Mouse (Mus musculus) stomach, postnatal 0 days (tissue): Measurements from ENCODE around the gene Tpr. TPM values are rescaled to one million over a fixed set of nuclear protein-coding genes. Genes with fewer than 3 reads are reported as not detected.

ENCODE experiments used
- ATAC-seq: fragments of 200-750 bp; cut with Nextera tagmentation; 2 replicates; pipeline ENCODE4 v1.8.0; 2017; ENCODE audit not compliant: low FRiP score, low TSS enrichment
- DNase-seq: peaks from one replicate; pipeline ENCODE4 v3.0.0-alpha.2; 2016; ENCODE audit warnings: low spot score
- H3K27ac ChIP-seq: fragments of 300-500 bp; sonication (generic); replicated peaks from 2 replicates; pipeline ENCODE4 v1.5.1; 2014; ENCODE audit warnings: mild to moderate bottlenecking, control low read depth
- H3K27me3 ChIP-seq: fragments of 300-500 bp; sonication (generic); 2 replicates; pipeline ENCODE4 v1.6.1; 2014; ENCODE audit warnings: low read length; ENCODE audit not compliant: control insufficient read depth, insufficient read depth
- H3K36me3 ChIP-seq: fragments of 300-500 bp; sonication (generic); 2 replicates; pipeline ENCODE4 v1.6.1; 2014; ENCODE audit warnings: low read length, mixed read lengths; ENCODE audit not compliant: control insufficient read depth, insufficient read depth
- H3K4me1 ChIP-seq: fragments of 300-500 bp; sonication (generic); replicated peaks from 2 replicates; pipeline ENCODE4 v1.6.1; 2014; ENCODE audit warnings: antibody characterized with exemption; ENCODE audit not compliant: control insufficient read depth, insufficient read depth
- H3K4me2 ChIP-seq: fragments of 300-500 bp; sonication (generic); replicated peaks from 2 replicates; pipeline ENCODE4 v1.6.1; 2014; ENCODE audit warnings: low read depth, mild to moderate bottlenecking, control low read depth, moderate library complexity
- H3K4me3 ChIP-seq: fragments of 300-500 bp; sonication (generic); 2 replicates; pipeline ENCODE4 v1.5.1; 2014; ENCODE audit warnings: low read depth, low read length, control low read depth
- H3K9ac ChIP-seq: fragments of 300-500 bp; sonication (generic); 2 replicates; pipeline ENCODE4 v1.6.1; 2014; ENCODE audit warnings: mild to moderate bottlenecking, low read length, control low read depth, mixed read lengths
- H3K9me3 ChIP-seq: fragments of 300-500 bp; sonication (generic); 2 replicates; pipeline ENCODE4 v1.6.1; 2016; ENCODE audit warnings: low read length; ENCODE audit not compliant: control insufficient read depth
- CTCF ChIP-seq: IDR thresholded peaks from 2 replicates; pipeline ENCODE4 v1.5.1; 2016; ENCODE audit warnings: antibody characterized with exemption, low read depth, mild to moderate bottlenecking, moderate library complexity
- EP300 ChIP-seq: optimal IDR thresholded peaks from 2 replicates; pipeline ENCODE3; 2016; ENCODE audit warnings: antibody characterized with exemption
- WGBS: fragments of 180-500 bp; shearing (Covaris S2); extraction: QIAGEN DNeasy Blood & Tissue Kit; methylation state at CpG from one replicate; pipeline ENCODE4 v1.1.7; 2014; 5-methylcytosine and 5-hydroxymethylcytosine counted together
- polyA plus RNA-seq: library from polyadenylated mRNA; unstranded; fragments of >200 nt; fragmentation: Nextera tagmentation; extraction: Ambion mirVana; gene quantifications from 2 replicates; pipeline ENCODE4 v1.2.1, GENCODE M21; 2015

The Tpr gene
- polyA plus RNA-seq, 1 experiment from 2014 or later: 93.7 TPM

DNA sequence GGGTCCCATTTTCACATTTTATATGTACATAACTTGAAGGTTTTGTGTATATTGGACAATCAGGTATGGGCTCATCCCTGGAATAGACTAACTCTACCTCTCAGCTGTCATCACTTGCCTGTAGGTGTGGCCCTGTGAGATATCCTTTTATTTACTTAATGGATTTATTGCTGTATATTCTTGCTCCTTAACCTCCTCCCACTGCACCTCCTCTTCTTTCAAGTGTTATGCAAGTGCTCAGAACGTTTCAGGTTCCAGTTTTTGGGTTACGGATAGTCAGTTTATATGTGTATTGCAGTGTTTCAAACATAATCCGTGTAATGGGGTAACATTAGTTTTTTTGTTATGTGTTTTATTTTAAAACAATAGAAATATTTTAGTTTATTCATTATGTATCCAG is 46.0 kb downstream of the Tpr start:
- Histone ChIP-seq H3K9me3 (no peaks in the 10 kb centered on the region), H3K27me3 (no peaks in the 10 kb centered on the region), H3K36me3 (peaks cover 25% of the 10 kb centered on the region), H3K9ac (no peak overlapping the region), H3K4me3 (no peak overlapping the region), H3K4me1 (no peaks in the 10 kb centered on the region), H3K4me2 (no peak overlapping the region), H3K27ac (no peak overlapping the region)
- 79% methylated on average over 3 of the region's 3 CpGs for WGBS
- TF ChIP-seq EP300 (no peak), CTCF (no peak)
- ATAC-seq: no peak
- DNase-seq: no peak

DNA sequence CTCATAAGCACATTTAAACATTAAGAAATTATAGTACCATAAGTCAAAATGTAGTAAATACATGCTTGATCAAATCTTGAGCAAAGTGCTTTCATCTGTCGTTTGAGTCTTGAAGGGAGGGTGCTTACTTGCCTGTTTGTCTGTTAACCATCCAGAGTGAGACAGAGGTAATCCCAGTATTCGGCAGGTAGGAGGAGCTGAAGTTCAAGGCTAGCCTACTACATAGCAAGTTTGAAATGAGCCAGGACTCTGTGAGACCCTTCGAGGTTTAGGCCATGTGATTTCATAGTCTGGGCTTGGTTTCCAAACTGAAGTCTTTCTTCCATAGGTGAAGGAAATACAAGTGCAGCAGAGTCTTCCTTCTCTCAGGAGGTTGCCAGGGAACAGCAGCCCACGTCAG is 49.1 kb downstream of the Tpr start:
- DNase-seq: no peak

DNA sequence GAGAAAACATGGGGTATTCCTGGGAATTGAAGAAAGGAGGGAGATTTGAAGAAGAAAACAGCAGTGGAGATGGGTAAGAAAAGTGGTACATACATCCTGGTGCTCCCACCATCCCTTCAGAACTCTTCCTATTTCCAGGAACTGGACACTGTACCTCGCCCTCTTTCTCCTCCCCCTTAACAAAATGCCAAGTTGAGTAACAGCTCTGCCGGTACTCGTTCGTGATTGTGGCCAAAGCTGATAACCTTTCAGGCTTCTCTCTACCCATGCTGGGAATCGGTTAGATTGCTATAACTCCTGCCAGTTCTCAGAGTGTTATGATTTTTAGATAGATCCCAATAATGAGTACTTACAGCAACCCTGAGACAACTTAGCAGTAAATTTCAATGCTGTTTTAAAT is 66.3 kb downstream of the Tpr start:
- DNase-seq (no peak), ATAC-seq (no peak)
- no peaks in the 10 kb centered on the region for H3K36me3 ChIP-seq
- H3K27ac ChIP-seq: no peak overlapping the region
- 32% methylated on average over 5 of the region's 5 CpGs for WGBS
- TF ChIP-seq CTCF (no peak), EP300 (no peak)
- no peaks in the 10 kb centered on the region for H3K4me1 ChIP-seq
- H3K9ac ChIP-seq: no peak overlapping the region
- no peaks in the 10 kb centered on the region for H3K9me3 ChIP-seq
- H3K27me3 ChIP-seq: no peaks in the 10 kb centered on the region
- H3K4me3 ChIP-seq: no peak overlapping the region
- H3K4me2 ChIP-seq: no peak overlapping the region

More for the DNA sequence above, 49.1 kb downstream of the Tpr start:
- Histone ChIP-seq H3K4me2 (no peak overlapping the region), H3K36me3 (peaks cover 25% of the 10 kb centered on the region), H3K4me3 (no peak overlapping the region), H3K9me3 (no peaks in the 10 kb centered on the region), H3K9ac (no peak overlapping the region), H3K4me1 (no peaks in the 10 kb centered on the region), H3K27me3 (no peaks in the 10 kb centered on the region), H3K27ac (no peak overlapping the region)
- no peak for ATAC-seq
- peak; percentile 29 for TF ChIP-seq CTCF
- no peak for TF ChIP-seq EP300
- 72% methylated on average over 4 of the region's 4 CpGs for WGBS

DNA sequence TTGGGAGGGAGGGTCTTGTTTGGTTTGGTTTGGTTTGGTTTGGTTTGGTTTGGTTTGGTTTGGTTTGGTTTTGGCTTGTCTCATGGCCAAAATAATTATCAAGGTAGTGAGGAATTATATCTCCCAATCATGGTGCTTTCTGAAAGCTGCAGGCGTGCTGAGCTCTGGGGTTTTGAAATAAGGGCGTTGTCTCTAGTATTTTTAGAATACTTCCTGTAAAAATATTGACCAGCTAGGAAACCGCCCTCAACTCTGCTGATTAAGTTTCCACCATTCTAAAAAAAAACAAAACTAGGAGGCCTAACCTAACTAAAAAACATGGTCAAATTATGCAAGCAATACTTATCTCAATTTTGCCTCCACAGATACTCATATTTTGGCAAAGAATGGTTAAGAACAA is 67.0 kb downstream of the Tpr start:
- Histone ChIP-seq H3K27ac (no peak overlapping the region), H3K4me2 (no peak overlapping the region), H3K9ac (no peak overlapping the region), H3K4me1 (no peaks in the 10 kb centered on the region), H3K36me3 (no peaks in the 10 kb centered on the region), H3K4me3 (no peak overlapping the region), H3K27me3 (no peaks in the 10 kb centered on the region), H3K9me3 (no peaks in the 10 kb centered on the region)
- DNase-seq (no peak), ATAC-seq (no peak)
- TF ChIP-seq EP300 (no peak), CTCF (no peak)
- WGBS: 62% methylated on average over 3 of the region's 3 CpGs

DNA sequence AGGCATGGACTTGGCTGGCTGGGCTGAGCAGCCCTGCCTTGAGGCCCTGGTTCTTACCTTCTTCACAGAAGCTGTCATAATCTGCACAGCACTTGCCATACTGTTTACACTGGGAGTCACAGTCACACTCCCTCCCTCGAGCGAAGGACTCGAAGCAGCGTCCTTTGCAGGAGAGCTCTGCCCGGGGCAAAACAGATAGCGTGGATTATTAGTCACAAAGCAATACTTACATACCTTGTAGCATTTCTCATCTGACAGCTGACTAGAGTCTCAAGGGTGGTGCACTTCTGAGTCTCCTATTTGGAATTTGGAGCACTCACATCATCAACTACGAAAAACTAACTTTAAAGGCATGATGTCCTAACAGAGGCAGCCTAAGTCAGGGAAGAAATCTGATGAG is 68.0 kb downstream of the Tpr start:
- H3K9ac ChIP-seq: no peak overlapping the region
- 29% methylated on average over 7 of the region's 7 CpGs for WGBS
- H3K4me2 ChIP-seq: no peak overlapping the region
- no peaks in the 10 kb centered on the region for H3K36me3 ChIP-seq
- no peak overlapping the region for H3K27ac ChIP-seq
- no peaks in the 10 kb centered on the region for H3K9me3 ChIP-seq
- H3K27me3 ChIP-seq: no peaks in the 10 kb centered on the region
- TF ChIP-seq CTCF: no peak
- TF ChIP-seq EP300: no peak
- no peaks in the 10 kb centered on the region for H3K4me1 ChIP-seq
- no peak overlapping the region for H3K4me3 ChIP-seq
- ATAC-seq: peak; percentile 82
- DNase-seq: peak; percentile 37

DNA sequence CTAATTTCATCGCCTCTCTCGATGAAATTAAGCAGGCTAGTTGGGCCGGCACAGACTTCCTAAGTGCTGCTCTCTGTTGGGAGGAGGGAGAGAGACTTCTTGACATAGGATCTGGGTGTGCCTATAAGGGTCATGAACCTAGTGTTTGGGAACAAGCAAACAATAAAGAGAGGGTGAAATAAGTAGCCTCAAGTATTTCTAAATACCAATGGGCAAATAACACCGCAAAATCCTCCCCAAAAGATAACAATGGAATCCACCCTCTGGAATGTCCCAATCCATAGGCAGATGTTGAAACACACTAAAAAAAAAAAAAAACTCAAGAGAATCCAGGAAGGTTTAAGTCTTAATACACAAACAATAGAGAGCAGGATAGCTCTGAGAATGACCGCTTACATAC is 70.4 kb downstream of the Tpr start:
- Histone ChIP-seq H3K27me3 (no peaks in the 10 kb centered on the region), H3K4me3 (no peak overlapping the region), H3K4me2 (no peak overlapping the region), H3K9ac (no peak overlapping the region), H3K27ac (no peak overlapping the region), H3K4me1 (no peaks in the 10 kb centered on the region), H3K9me3 (no peaks in the 10 kb centered on the region), H3K36me3 (no peaks in the 10 kb centered on the region)
- ATAC-seq: no peak
- 56% methylated on average over 5 of the region's 5 CpGs for WGBS
- no peak for TF ChIP-seq EP300
- DNase-seq: no peak
